Mouse (Mus musculus) lung, postnatal 0 days (tissue): ENCODE measurements around the gene Wdr5. TPM values are rescaled to one million over a fixed set of nuclear protein-coding genes. Genes with fewer than 3 reads are reported as not detected.

Source experiments
- ATAC-seq: fragments of 200-750 bp; cut with Nextera tagmentation; 2 replicates; pipeline ENCODE4 v1.8.0; 2017; ENCODE audit warnings: moderate library complexity
- DNase-seq: peaks from one replicate; pipeline ENCODE4 v3.0.0-alpha.2; 2016; ENCODE audit warnings: low spot score
- H3K27ac ChIP-seq: fragments of 300-500 bp; sonication (generic); 2 replicates; pipeline ENCODE4 v1.5.1; 2014; ENCODE audit warnings: antibody characterized with exemption, mild to moderate bottlenecking, low read length, mixed read lengths
- H3K27me3 ChIP-seq: fragments of 300-500 bp; sonication (generic); replicated peaks from 2 replicates; pipeline ENCODE4 v1.6.1; 2014; ENCODE audit warnings: low read length, mixed read lengths; ENCODE audit not compliant: insufficient read depth
- H3K36me3 ChIP-seq: fragments of 300-500 bp; sonication (generic); 2 replicates; pipeline ENCODE4 v1.6.1; 2014; ENCODE audit warnings: low read length, mixed read lengths; ENCODE audit not compliant: insufficient read depth
- H3K4me1 ChIP-seq: fragments of 300-500 bp; sonication (generic); 2 replicates; pipeline ENCODE4 v1.6.1; 2014; ENCODE audit warnings: antibody characterized with exemption, low read depth, low read length, mixed read lengths; ENCODE audit not compliant: insufficient read depth
- H3K4me2 ChIP-seq: fragments of 300-500 bp; sonication (generic); replicated peaks from 2 replicates; pipeline ENCODE4 v1.6.1; 2014; ENCODE audit warnings: low read depth, mild to moderate bottlenecking, low read length, moderate library complexity, mixed read lengths
- H3K4me3 ChIP-seq: fragments of 300-500 bp; sonication (generic); 2 replicates; pipeline ENCODE4 v1.5.1; 2014; ENCODE audit warnings: low read depth, low read length
- H3K9ac ChIP-seq: fragments of 300-500 bp; sonication (generic); replicated peaks from 2 replicates; pipeline ENCODE4 v1.6.1; 2014; ENCODE audit warnings: low read depth, mild to moderate bottlenecking
- H3K9me3 ChIP-seq: fragments of 300-500 bp; sonication (generic); 2 replicates; pipeline ENCODE4 v1.6.1; 2016; ENCODE audit warnings: low read length, mixed read lengths
- CTCF ChIP-seq: IDR thresholded peaks from 2 replicates; pipeline ENCODE4 v1.5.1; 2016; ENCODE audit warnings: antibody characterized with exemption, mild to moderate bottlenecking
- EP300 ChIP-seq: IDR thresholded peaks from 2 replicates; pipeline ENCODE4 v1.6.1; 2016; ENCODE audit warnings: antibody characterized with exemption, mild to moderate bottlenecking, control low read depth
- WGBS: fragments of 180-500 bp; shearing (Covaris S2); extraction: QIAGEN DNeasy Blood & Tissue Kit; methylation state at CpG from one replicate; pipeline ENCODE4 v1.1.7; 2014; 5-methylcytosine and 5-hydroxymethylcytosine counted together
- polyA plus RNA-seq: library from polyadenylated mRNA; unstranded; fragments of >200 nt; fragmentation: Nextera tagmentation; extraction: Ambion mirVana; gene quantifications from 2 replicates; pipeline ENCODE4 v1.2.1, GENCODE M21; 2015

The Wdr5 gene
- polyA plus RNA-seq, 1 experiment from 2014 or later: 20.5 TPM

GRCm38 (mm10) chr2:27582112-27582511 lies 67.2 kb downstream of the Wdr5 start:
- Histone ChIP-seq H3K4me3 (no peak overlapping the region), H3K36me3 (no peaks in the 10 kb centered on the region), H3K4me2 (no peak overlapping the region), H3K9me3 (no peaks in the 10 kb centered on the region), H3K4me1 (0 out of 2 replicates have a peak, but pooled peaks cover 5% of the 10 kb centered on the region), H3K27ac (no peak overlapping the region), H3K27me3 (no peaks in the 10 kb centered on the region), H3K9ac (no peak overlapping the region)
- ATAC-seq (peak; percentile 41), DNase-seq (no peak)
- no peak for TF ChIP-seq EP300
- TF ChIP-seq CTCF: no peak
- WGBS: 43% methylated on average over 11 of the region's 11 CpGs

- Histone ChIP-seq H3K27me3 (no peaks in the 10 kb centered on the region), H3K4me2 (no peak overlapping the region), H3K4me3 (no peak overlapping the region), H3K9ac (no peak overlapping the region), H3K9me3 (no peaks in the 10 kb centered on the region), H3K36me3 (no peaks in the 10 kb centered on the region), H3K27ac (no peak overlapping the region), H3K4me1 (0 out of 2 replicates have a peak, but pooled peaks cover 5% of the 10 kb centered on the region)
- DNase-seq (no peak), ATAC-seq (0 out of 2 replicates have a peak, but pooled peaks have one; percentile 23)
- TF ChIP-seq CTCF: no peak
- WGBS: 51% methylated on average over 2 of the region's 2 CpGs
Observed at GRCm38 (mm10) chr2:27583019-27583418, 68.1 kb downstream of the Wdr5 start.

GRCm38 (mm10) chr2:27584546-27584945 lies 69.6 kb downstream of the Wdr5 start:
- WGBS: 93% methylated on average over 13 of the region's 13 CpGs
- TF ChIP-seq CTCF (peak; percentile 22; the same call in 1 of the 2 replicates), EP300 (no peak)

More at GRCm38 (mm10) chr2:27584546-27584945, 69.6 kb downstream of the Wdr5 start:
- Histone ChIP-seq H3K4me1 (0 out of 2 replicates have a peak, but pooled peaks cover 5% of the 10 kb centered on the region), H3K36me3 (no peaks in the 10 kb centered on the region), H3K9me3 (no peaks in the 10 kb centered on the region), H3K27ac (no peak overlapping the region), H3K9ac (no peak overlapping the region), H3K4me3 (no peak overlapping the region), H3K27me3 (no peaks in the 10 kb centered on the region), H3K4me2 (no peak overlapping the region)
- ATAC-seq (no peak), DNase-seq (no peak)

Other genes starting within 250 kb of the Wdr5 start
- gene Vav2, start 88.1 kb upstream of the Wdr5 start, polyA plus RNA-seq: 11.8 and 12.1 TPM in 2 replicates
- 3.4 and 3.8 TPM in 2 replicates for gene Brd3os, start 72.8 kb upstream of the Wdr5 start, polyA plus RNA-seq
- 44.9 and 47.5 TPM in 2 replicates for gene Brd3, start 7.5 kb upstream of the Wdr5 start, polyA plus RNA-seq
- 9.6 and 10.3 TPM in 2 replicates for gene Rxra, start 161.3 kb downstream of the Wdr5 start, polyA plus RNA-seq